Mouse (Mus musculus) limb, embryonic 11.5 days (tissue): ENCODE results near the gene Kdm5b. TPM values are rescaled to one million over a fixed set of nuclear protein-coding genes. Genes with fewer than 3 reads are reported as not detected.
"Not testable (repeated sequence)": the region's sequence is repeated elsewhere in the genome, so short reads cannot be mapped to it uniquely, and the experiment has no call there.

ENCODE experiments used
- ATAC-seq: fragments of 200-750 bp; cut with Nextera tagmentation; 2 replicates; pipeline ENCODE4 v1.8.0; 2017; ENCODE audit warnings: low read depth; ENCODE audit not compliant: insufficient number of reproducible peaks, low FRiP score, low TSS enrichment
- DNase-seq: peaks from one replicate; pipeline ENCODE4 v3.0.0-alpha.2; 2015; ENCODE audit warnings: low spot score
- H3K27ac ChIP-seq: fragments of 300-500 bp; sonication (generic); replicated peaks from 2 replicates; pipeline ENCODE4 v1.5.1; 2014; ENCODE audit warnings: low read depth, mild to moderate bottlenecking, low read length
- H3K27me3 ChIP-seq: fragments of 300-500 bp; sonication (generic); 2 replicates; pipeline ENCODE4 v1.6.1; 2014; ENCODE audit warnings: mild to moderate bottlenecking, low read length, mixed read lengths; ENCODE audit not compliant: control insufficient read depth, insufficient read depth
- H3K36me3 ChIP-seq: fragments of 300-500 bp; sonication (generic); 2 replicates; pipeline ENCODE4 v1.6.1; 2014; ENCODE audit warnings: mild to moderate bottlenecking, low read length, moderate library complexity, mixed read lengths; ENCODE audit not compliant: control insufficient read depth, insufficient read depth
- H3K4me1 ChIP-seq: fragments of 300-500 bp; sonication (generic); 2 replicates; pipeline ENCODE4 v1.6.1; 2014; ENCODE audit warnings: low read length, mixed read lengths; ENCODE audit not compliant: control insufficient read depth, insufficient read depth
- H3K4me2 ChIP-seq: fragments of 300-500 bp; sonication (generic); 2 replicates; pipeline ENCODE4 v1.6.1; 2014; ENCODE audit warnings: low read depth, mild to moderate bottlenecking, moderate library complexity; ENCODE audit not compliant: severe bottlenecking
- H3K4me3 ChIP-seq: fragments of 300-500 bp; sonication (generic); 2 replicates; pipeline ENCODE4 v1.5.1; 2014; ENCODE audit warnings: low read depth, low read length
- H3K9ac ChIP-seq: fragments of 300-500 bp; sonication (generic); 2 replicates; pipeline ENCODE4 v1.6.1; 2014; ENCODE audit warnings: mild to moderate bottlenecking, low read length
- H3K9me3 ChIP-seq: fragments of 300-500 bp; sonication (generic); 2 replicates; pipeline ENCODE4 v1.6.1; 2016; ENCODE audit warnings: low read length; ENCODE audit not compliant: control insufficient read depth
- WGBS: fragments of 180-500 bp; shearing (Covaris S2); extraction: QIAGEN DNeasy Blood & Tissue Kit; methylation state at CpG from one replicate; pipeline ENCODE4 v1.1.7; 2014; 5-methylcytosine and 5-hydroxymethylcytosine counted together
- polyA plus RNA-seq: library from polyadenylated mRNA; unstranded; fragments of >200 nt; fragmentation: Nextera tagmentation; extraction: Ambion mirVana; gene quantifications from 2 replicates; pipeline ENCODE4 v1.2.1, GENCODE M21; 2014

Gene Kdm5b
- polyA plus RNA-seq, 1 experiment from 2014 or later = 90.9 TPM

DNA sequence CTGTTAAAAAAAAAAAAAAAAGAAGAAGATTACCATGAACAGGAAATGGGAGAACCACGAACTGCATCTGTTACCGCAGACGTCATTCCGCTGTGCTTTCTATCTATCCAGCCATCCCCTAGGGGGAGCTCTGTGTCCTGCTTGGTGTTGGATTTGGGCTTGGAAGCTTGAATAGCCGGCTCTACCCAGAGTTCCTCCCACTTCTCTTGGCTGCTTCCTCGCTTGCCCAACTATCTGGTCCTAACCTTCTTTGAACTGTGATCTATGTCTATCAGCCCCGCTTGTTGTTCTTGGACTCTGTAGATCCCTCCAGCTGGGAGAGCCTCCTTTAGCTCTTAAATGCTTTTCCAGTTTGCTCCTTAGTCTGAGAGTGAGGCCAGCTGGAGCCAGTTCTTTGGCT lies 41.3 kb upstream of the Kdm5b start:
- ATAC-seq (no peak), DNase-seq (peak; percentile 77)
- H3K36me3 ChIP-seq = no peaks in the 10 kb centered on the region
- H3K27ac ChIP-seq = no peak overlapping the region
- H3K4me1 ChIP-seq = peaks cover 13% of the 10 kb centered on the region
- no peak overlapping the region for H3K4me2 ChIP-seq
- no peak overlapping the region for H3K9ac ChIP-seq
- no peaks in the 10 kb centered on the region for H3K27me3 ChIP-seq
- no peaks in the 10 kb centered on the region for H3K9me3 ChIP-seq
- 15% methylated on average over 7 of the region's 7 CpGs for WGBS
- no peak overlapping the region for H3K4me3 ChIP-seq

- H3K4me3 ChIP-seq, H3K36me3 ChIP-seq, ATAC-seq, DNase-seq, H3K4me2 ChIP-seq, H3K27me3 ChIP-seq, H3K27ac ChIP-seq, H3K9ac ChIP-seq, H3K9me3 ChIP-seq: not testable (repeated sequence)
- H3K4me1 ChIP-seq = peaks cover 13% of the 10 kb centered on the region
- WGBS = 93% methylated on average over 5 of the region's 5 CpGs
Observed at GRCm38 (mm10) chr1:134519201-134519600, 40.8 kb upstream of the Kdm5b start.

DNA sequence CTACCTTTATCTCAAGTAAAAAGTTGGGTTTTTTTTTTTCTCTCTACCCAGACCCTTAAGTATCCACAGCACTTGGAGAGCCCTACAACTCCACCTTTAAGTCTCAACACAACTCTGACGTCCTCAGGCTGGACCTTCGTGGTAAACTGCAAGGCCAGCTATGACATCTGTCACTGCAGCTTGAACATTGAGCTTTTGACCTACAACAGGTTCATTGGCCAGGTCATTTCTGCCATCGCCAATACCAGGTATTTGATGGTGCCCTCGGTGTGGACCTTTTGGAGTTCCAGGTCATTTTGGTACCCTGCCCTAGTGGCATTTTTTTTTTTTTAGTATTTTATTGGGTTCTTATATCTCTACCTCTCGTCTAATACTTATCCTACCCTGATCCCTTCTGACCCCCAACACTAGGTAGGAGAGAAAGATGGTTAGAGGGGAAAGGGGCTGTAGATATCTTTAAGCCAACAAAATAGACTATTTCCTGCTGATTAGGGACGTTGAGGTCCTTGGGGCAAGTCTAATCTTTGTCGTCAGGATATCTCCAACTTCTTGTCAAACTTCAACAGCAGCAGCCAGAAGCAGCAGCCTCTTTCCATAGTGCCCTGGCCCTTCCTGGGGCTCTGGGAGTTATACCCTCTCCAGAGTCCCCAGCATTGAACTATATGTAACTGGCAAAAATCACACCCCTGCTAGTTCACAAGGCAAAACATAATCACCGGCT lies 39.8 kb upstream of the Kdm5b start:
- no peak for ATAC-seq
- no peak overlapping the region for H3K4me3 ChIP-seq
- no peaks in the 10 kb centered on the region for H3K36me3 ChIP-seq

GRCm38 (mm10) chr1:134521163-134521562 lies 38.8 kb upstream of the Kdm5b start:
- Histone ChIP-seq H3K9ac (no peak overlapping the region), H3K4me2 (no peak overlapping the region), H3K27me3 (no peaks in the 10 kb centered on the region), H3K9me3 (no peaks in the 10 kb centered on the region), H3K36me3 (no peaks in the 10 kb centered on the region), H3K27ac (no peak overlapping the region), H3K4me1 (peaks cover 8% of the 10 kb centered on the region), H3K4me3 (no peak overlapping the region)
- DNase-seq = no peak
- ATAC-seq = no peak
- WGBS = 81% methylated on average over 7 of the region's 7 CpGs

More for the DNA sequence above, 39.8 kb upstream of the Kdm5b start:
- H3K27me3 ChIP-seq = no peaks in the 10 kb centered on the region
- H3K4me2 ChIP-seq = no peak overlapping the region
- WGBS = 83% methylated on average over 8 of the region's 8 CpGs
- H3K4me1 ChIP-seq = peaks cover 13% of the 10 kb centered on the region
- no peak for DNase-seq
- no peak overlapping the region for H3K27ac ChIP-seq
- H3K9ac ChIP-seq = no peak overlapping the region
- no peaks in the 10 kb centered on the region for H3K9me3 ChIP-seq

DNA sequence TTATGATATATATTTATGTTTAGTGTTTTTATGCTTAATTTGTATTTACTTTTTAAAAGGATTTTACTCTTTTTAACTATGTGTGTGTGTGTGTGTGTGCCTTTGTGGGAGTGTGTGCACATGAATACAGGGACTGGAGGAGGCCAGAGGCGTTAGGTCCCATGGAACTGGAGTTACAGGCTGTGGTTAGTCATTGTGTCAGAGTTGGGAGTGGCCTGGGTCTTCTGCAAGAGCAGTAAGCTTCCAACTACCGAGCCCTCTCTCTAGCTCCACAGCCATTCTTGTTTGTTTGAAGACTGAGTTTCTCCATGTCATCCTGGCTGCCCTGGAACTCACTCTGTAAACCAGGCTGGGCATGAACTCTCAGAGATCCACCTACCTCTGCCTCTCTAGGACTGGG lies 37.6 kb upstream of the Kdm5b start:
- H3K36me3 ChIP-seq = no peaks in the 10 kb centered on the region
- H3K4me1 ChIP-seq = no peaks in the 10 kb centered on the region
- H3K4me2 ChIP-seq = no peak overlapping the region
- no peaks in the 10 kb centered on the region for H3K9me3 ChIP-seq
- ATAC-seq (no peak), DNase-seq (no peak)
- no peaks in the 10 kb centered on the region for H3K27me3 ChIP-seq
- 62% methylated on average over 2 of the region's 2 CpGs for WGBS
- no peak overlapping the region for H3K27ac ChIP-seq
- no peak overlapping the region for H3K4me3 ChIP-seq
- H3K9ac ChIP-seq = no peak overlapping the region

GRCm38 (mm10) chr1:134524424-134524823 lies 35.5 kb upstream of the Kdm5b start:
- no peak for ATAC-seq
- Histone ChIP-seq H3K4me3 (no peak overlapping the region), H3K27ac (no peak overlapping the region), H3K36me3 (no peaks in the 10 kb centered on the region), H3K9ac (no peak overlapping the region), H3K4me2 (no peak overlapping the region), H3K4me1 (no peaks in the 10 kb centered on the region), H3K9me3 (no peaks in the 10 kb centered on the region), H3K27me3 (no peaks in the 10 kb centered on the region)
- WGBS = 66% methylated on average over 5 of the region's 5 CpGs
- no peak for DNase-seq

- Histone ChIP-seq H3K9ac (no peak overlapping the region), H3K4me2 (no peak overlapping the region), H3K36me3 (no peaks in the 10 kb centered on the region), H3K4me3 (no peak overlapping the region), H3K27me3 (no peaks in the 10 kb centered on the region), H3K4me1 (no peaks in the 10 kb centered on the region), H3K27ac (no peak overlapping the region), H3K9me3 (no peaks in the 10 kb centered on the region)
- DNase-seq = no peak
- ATAC-seq = no peak
- whole genome bisulfite sequencing = 85% methylated on average over 1 of the region's 1 CpGs
Observed at GRCm38 (mm10) chr1:134525015-134525414, 35.0 kb upstream of the Kdm5b start.

- WGBS = 79% methylated on average over 6 of the region's 6 CpGs
- Histone ChIP-seq H3K36me3 (no peaks in the 10 kb centered on the region), H3K9ac (no peak overlapping the region)
Observed at GRCm38 (mm10) chr1:134526752-134527151, 33.2 kb upstream of the Kdm5b start.

GRCm38 (mm10) chr1:134530618-134531017 lies 29.4 kb upstream of the Kdm5b start:
- 83% methylated on average over 6 of the region's 6 CpGs for WGBS
- no peaks in the 10 kb centered on the region for H3K9me3 ChIP-seq
- H3K36me3 ChIP-seq = no peaks in the 10 kb centered on the region
- no peak overlapping the region for H3K27ac ChIP-seq
- DNase-seq = no peak
- H3K4me1 ChIP-seq = no peaks in the 10 kb centered on the region
- no peaks in the 10 kb centered on the region for H3K27me3 ChIP-seq
- no peak overlapping the region for H3K4me2 ChIP-seq
- no peak overlapping the region for H3K9ac ChIP-seq
- no peak overlapping the region for H3K4me3 ChIP-seq
- no peak for ATAC-seq

More at GRCm38 (mm10) chr1:134526752-134527151, 33.2 kb upstream of the Kdm5b start:
- Histone ChIP-seq H3K27me3 (no peaks in the 10 kb centered on the region), H3K4me2 (no peak overlapping the region), H3K4me3 (no peak overlapping the region), H3K27ac (no peak overlapping the region), H3K9me3 (no peaks in the 10 kb centered on the region), H3K4me1 (no peaks in the 10 kb centered on the region)
- no peak for ATAC-seq
- DNase-seq = no peak
